Mouse (Mus musculus): ENCODE measurements around the gene Tmem205. TPM values are rescaled to one million over a fixed set of nuclear protein-coding genes. Genes with fewer than 3 reads are reported as not detected.

The Tmem205 gene
- total and polyA plus RNA-seq, 2 experiments from 2014 or later, result 52.0 to 56.2 TPM

GRCm38 (mm10) chr9:21948146-21948545 lies 20.8 kb upstream of the Tmem205 start:
- 61% methylated on average over 8 of the region's 8 CpGs for WGBS
- no peak overlapping the region for H3K9ac ChIP-seq (replicated peaks; ENCODE audit: low read length)
- TF ChIP-seq CTCF (IDR thresholded peaks at IDR 0.05; ENCODE audit: low read depth), result no peak
- peaks cover under 1% of the 10 kb centered on the region; the same call in 1 of the 2 replicates for H3K4me1 ChIP-seq (ENCODE audit: insufficient read depth, low read length)
- ATAC-seq (no peak), DNase-seq (ENCODE audit: low spot score) (no peak)
- H3K27ac ChIP-seq, result no peak overlapping the region
- H3K4me2 ChIP-seq (ENCODE audit: low read depth, low read length), result no peak overlapping the region
- H3K36me3 ChIP-seq (ENCODE audit: insufficient read depth, low read length), result peaks cover 12% of the 10 kb centered on the region; the same call in 1 of the 2 replicates
- H3K27me3 ChIP-seq (ENCODE audit: insufficient read depth, low read length), result no peaks in the 10 kb centered on the region
- H3K4me3 ChIP-seq (ENCODE audit: low read length), result no peak overlapping the region
- no peaks in the 10 kb centered on the region for H3K9me3 ChIP-seq (ENCODE audit: low read length)

GRCm38 (mm10) chr9:21947540-21948130 lies 20.3 kb upstream of the Tmem205 start:
- Histone ChIP-seq H3K4me2 (ENCODE audit: low read depth, low read length) (no peak overlapping the region), H3K27ac (no peak overlapping the region), H3K4me1 (ENCODE audit: insufficient read depth, low read length) (no peaks in the 10 kb centered on the region), H3K9me3 (ENCODE audit: low read length) (no peaks in the 10 kb centered on the region), H3K27me3 (ENCODE audit: insufficient read depth, low read length) (no peaks in the 10 kb centered on the region), H3K4me3 (ENCODE audit: low read length) (no peak overlapping the region), H3K36me3 (ENCODE audit: insufficient read depth, low read length) (peaks cover 12% of the 10 kb centered on the region; the same call in 1 of the 2 replicates), H3K9ac (replicated peaks; ENCODE audit: low read length) (no peak overlapping the region)
- DNase-seq (ENCODE audit: low spot score), result no peak
- no peak for TF ChIP-seq CTCF (IDR thresholded peaks at IDR 0.05; ENCODE audit: low read depth)
- WGBS, result 11% methylated on average over 28 of the region's 28 CpGs
- ATAC-seq, result no peak

GRCm38 (mm10) chr9:21944267-21944666 lies 16.9 kb upstream of the Tmem205 start:
- Histone ChIP-seq H3K27me3 (ENCODE audit: insufficient read depth, low read length) (no peaks in the 10 kb centered on the region), H3K36me3 (ENCODE audit: insufficient read depth, low read length) (peaks cover 21% of the 10 kb centered on the region; the same call in 1 of the 2 replicates), H3K9me3 (ENCODE audit: low read length) (no peaks in the 10 kb centered on the region), H3K4me2 (ENCODE audit: low read depth, low read length) (no peak overlapping the region), H3K4me3 (ENCODE audit: low read length) (no peak overlapping the region), H3K4me1 (ENCODE audit: insufficient read depth, low read length) (no peaks in the 10 kb centered on the region), H3K27ac (no peak overlapping the region), H3K9ac (replicated peaks; ENCODE audit: low read length) (no peak overlapping the region)
- TF ChIP-seq CTCF (IDR thresholded peaks at IDR 0.05; ENCODE audit: low read depth), result no peak
- 30% methylated on average over 23 of the region's 23 CpGs for WGBS
- DNase-seq (ENCODE audit: low spot score) (no peak), ATAC-seq (no peak)

- WGBS, result 59% methylated on average over 12 of the region's 12 CpGs
- no peak for TF ChIP-seq CTCF (IDR thresholded peaks at IDR 0.05; ENCODE audit: low read depth)
- Histone ChIP-seq H3K27me3 (ENCODE audit: insufficient read depth, low read length) (no peaks in the 10 kb centered on the region), H3K4me2 (ENCODE audit: low read depth, low read length) (no peak overlapping the region), H3K36me3 (ENCODE audit: insufficient read depth, low read length) (peaks cover 21% of the 10 kb centered on the region; the same call in 1 of the 2 replicates), H3K9ac (replicated peaks; ENCODE audit: low read length) (no peak overlapping the region), H3K9me3 (ENCODE audit: low read length) (no peaks in the 10 kb centered on the region), H3K27ac (no peak overlapping the region), H3K4me3 (ENCODE audit: low read length) (no peak overlapping the region), H3K4me1 (ENCODE audit: insufficient read depth, low read length) (no peaks in the 10 kb centered on the region)
- ATAC-seq (0 out of 2 replicates have a peak, but pooled peaks have one; percentile 17), DNase-seq (ENCODE audit: low spot score) (no peak)
Measured at GRCm38 (mm10) chr9:21943638-21944037, 16.3 kb upstream of the Tmem205 start.

- H3K4me1 ChIP-seq (ENCODE audit: insufficient read depth, low read length), result peaks cover 5% of the 10 kb centered on the region; the same call in 1 of the 2 replicates
- no peak overlapping the region for H3K4me2 ChIP-seq (ENCODE audit: low read depth, low read length)
- H3K9ac ChIP-seq (replicated peaks; ENCODE audit: low read length), result no peak overlapping the region
- H3K9me3 ChIP-seq (ENCODE audit: low read length), result no peaks in the 10 kb centered on the region
- no peak overlapping the region for H3K4me3 ChIP-seq (ENCODE audit: low read length)
- ATAC-seq, result no peak
- TF ChIP-seq CTCF (IDR thresholded peaks at IDR 0.05; ENCODE audit: low read depth), result no peak
- no peak overlapping the region for H3K27ac ChIP-seq
- H3K27me3 ChIP-seq (ENCODE audit: insufficient read depth, low read length), result no peaks in the 10 kb centered on the region
- peaks cover 16% of the 10 kb centered on the region; the same call in 1 of the 2 replicates for H3K36me3 ChIP-seq (ENCODE audit: insufficient read depth, low read length)
- WGBS, result 81% methylated on average over 11 of the region's 12 CpGs
- no peak for DNase-seq (ENCODE audit: low spot score)
Measured at GRCm38 (mm10) chr9:21943046-21943445, 15.7 kb upstream of the Tmem205 start.

GRCm38 (mm10) chr9:21938234-21938855 lies 11.0 kb upstream of the Tmem205 start:
- ATAC-seq (no peak), DNase-seq (ENCODE audit: low spot score) (no peak)
- no peaks in the 10 kb centered on the region for H3K27me3 ChIP-seq (ENCODE audit: insufficient read depth, low read length)
- H3K36me3 ChIP-seq (ENCODE audit: insufficient read depth, low read length), result peaks cover 9% of the 10 kb centered on the region; the same call in 1 of the 2 replicates
- H3K9me3 ChIP-seq (ENCODE audit: low read length), result no peaks in the 10 kb centered on the region
- 85% methylated on average over 4 of the region's 4 CpGs for WGBS
- TF ChIP-seq CTCF (IDR thresholded peaks at IDR 0.05; ENCODE audit: low read depth), result no peak
- no peak overlapping the region for H3K9ac ChIP-seq (replicated peaks; ENCODE audit: low read length)
- peaks cover 6% of the 10 kb centered on the region; the same call in 1 of the 2 replicates for H3K4me1 ChIP-seq (ENCODE audit: insufficient read depth, low read length)
- H3K27ac ChIP-seq, result no peak overlapping the region
- peak overlapping the region; percentile 68 for H3K4me2 ChIP-seq (ENCODE audit: low read depth, low read length)
- H3K4me3 ChIP-seq (ENCODE audit: low read length), result peak overlapping the region; percentile 67
